Mouse (Mus musculus) brain, embryonic 14.5 days (tissue): ENCODE data around the gene Smarca4. TPM values are rescaled to one million over a fixed set of nuclear protein-coding genes. Genes with fewer than 3 reads are reported as not detected.
A peak's percentile ranks its signal among the peaks of the same experiment; 100 is the strongest.

ENCODE experiments used
- DNase-seq: peaks from one replicate; pipeline ENCODE4 v3.0.0-alpha.2; 2011; ENCODE audit warnings: low read depth
- CTCF ChIP-seq: fragments of 200-500 bp; IDR thresholded peaks from 2 replicates; pipeline ENCODE4 v1.5.1; 2012; ENCODE audit warnings: inconsistent platforms, mild to moderate bottlenecking, moderate library complexity, borderline replicate concordance; ENCODE audit not compliant: insufficient read depth, insufficient read length; ENCODE audit errors: extremely low read depth
- POLR2A ChIP-seq: fragments of 200-500 bp; IDR thresholded peaks from 2 replicates; pipeline ENCODE4 v1.6.1; 2012; ENCODE audit warnings: mild to moderate bottlenecking, inconsistent platforms, borderline replicate concordance; ENCODE audit not compliant: poor library complexity, insufficient read depth, insufficient read length, severe bottlenecking; ENCODE audit errors: extremely low read depth
- polyA plus RNA-seq: library from polyadenylated mRNA; depleted of rRNA; stranded (reverse); fragments of >200 nt; gene quantifications from 2 replicates; pipeline ENCODE4 v1.2.3, GENCODE M21; 2012

The Smarca4 gene
- polyA plus RNA-seq, 1 experiment, result 241 TPM

DNA sequence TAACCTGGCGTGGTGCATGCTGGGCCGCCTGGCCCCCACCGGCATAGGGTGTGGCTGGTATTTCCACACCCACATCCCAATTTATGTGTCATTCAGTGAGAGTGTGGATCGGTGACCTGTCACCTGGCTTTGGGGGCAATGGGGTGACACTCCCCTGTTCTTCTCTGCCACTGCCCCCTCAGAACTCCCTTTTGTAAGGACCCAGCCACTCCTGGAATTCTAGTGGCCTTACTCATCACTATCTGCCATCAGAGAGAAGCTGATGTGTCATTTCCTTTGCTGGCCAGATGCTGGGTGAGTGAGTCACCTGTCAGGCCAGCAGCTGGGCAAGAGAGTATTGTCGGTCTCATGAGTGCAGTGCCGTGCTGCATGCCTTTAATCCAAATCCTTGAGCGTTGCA, 113.3 kb downstream of the Smarca4 start:
- TF ChIP-seq POLR2A (no peak), CTCF (no peak)
- DNase-seq, result no peak

DNA sequence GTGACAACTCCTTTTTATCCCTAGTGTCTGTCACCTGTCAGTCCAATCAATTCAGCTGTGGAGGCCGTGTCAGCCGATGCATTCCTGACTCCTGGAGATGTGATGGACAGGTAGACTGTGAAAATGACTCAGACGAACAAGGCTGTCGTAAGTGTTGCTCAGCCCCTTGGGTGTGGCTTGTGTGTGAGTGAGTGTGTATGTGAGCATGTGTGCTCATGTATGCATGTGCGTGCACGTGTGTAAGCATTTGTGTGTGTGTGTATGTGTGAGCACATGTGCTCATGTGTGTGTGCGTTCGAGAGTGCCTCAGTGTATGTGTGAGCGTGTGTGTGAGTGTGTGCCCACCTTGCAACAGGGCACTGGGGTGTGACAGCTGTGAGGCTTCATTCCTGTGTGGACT, 116.3 kb downstream of the Smarca4 start:
- no peak for TF ChIP-seq CTCF
- no peak for TF ChIP-seq POLR2A
- DNase-seq, result no peak

DNA sequence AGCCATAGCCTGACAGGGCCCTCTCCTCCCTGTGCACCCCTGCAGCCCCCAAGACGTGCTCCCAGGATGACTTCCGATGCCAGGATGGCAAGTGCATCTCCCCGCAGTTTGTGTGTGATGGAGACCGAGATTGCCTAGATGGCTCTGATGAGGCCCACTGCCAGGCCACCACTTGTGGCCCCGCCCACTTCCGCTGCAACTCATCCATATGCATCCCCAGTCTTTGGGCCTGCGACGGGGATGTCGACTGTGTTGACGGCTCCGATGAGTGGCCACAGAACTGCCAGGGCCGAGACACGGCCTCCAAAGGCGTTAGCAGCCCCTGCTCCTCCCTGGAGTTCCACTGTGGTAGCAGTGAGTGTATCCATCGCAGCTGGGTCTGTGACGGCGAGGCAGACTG, 117.5 kb downstream of the Smarca4 start:
- DNase-seq, result peak; percentile 20
- TF ChIP-seq POLR2A, result no peak
- no peak for TF ChIP-seq CTCF

DNA sequence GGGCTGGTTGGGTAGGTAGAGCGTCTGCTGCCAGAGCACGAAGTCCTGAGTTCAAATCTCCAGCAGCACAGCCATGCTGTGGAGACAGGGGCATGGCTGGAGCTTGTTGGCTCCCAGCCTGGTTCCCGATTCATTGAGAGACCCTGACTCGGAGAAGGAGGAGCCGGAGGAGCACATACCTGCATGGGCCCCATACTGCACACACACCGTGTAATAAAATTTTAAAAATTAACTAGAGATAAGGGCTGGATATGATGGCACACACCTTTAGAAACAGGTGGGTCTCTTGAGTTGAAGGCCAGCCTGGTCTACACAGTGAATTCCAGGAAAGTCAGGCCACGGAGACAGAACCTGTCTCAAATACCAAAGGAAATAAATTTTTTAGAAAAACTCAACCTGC, 118.0 kb downstream of the Smarca4 start:
- TF ChIP-seq POLR2A, result no peak
- TF ChIP-seq CTCF, result no peak
- no peak for DNase-seq

DNA sequence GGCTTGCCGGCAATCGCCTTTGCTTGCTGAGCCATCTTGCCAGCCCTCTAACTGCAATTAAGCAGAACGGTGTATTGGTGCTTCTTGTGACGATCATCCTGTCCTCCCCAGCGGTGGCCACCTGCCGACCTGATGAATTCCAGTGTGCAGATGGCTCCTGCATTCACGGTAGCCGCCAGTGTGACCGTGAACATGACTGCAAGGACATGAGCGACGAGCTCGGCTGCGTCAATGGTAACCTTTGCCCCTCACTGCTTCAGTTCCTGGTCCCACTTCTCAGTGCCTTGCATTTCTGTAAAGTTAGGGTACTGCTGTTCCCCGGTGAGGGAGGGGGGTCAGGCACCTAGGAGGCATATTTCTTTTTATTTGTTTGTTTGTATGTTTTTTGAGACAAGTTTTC, 119.2 kb downstream of the Smarca4 start:
- TF ChIP-seq POLR2A (no peak), CTCF (no peak)
- DNase-seq, result no peak

DNA sequence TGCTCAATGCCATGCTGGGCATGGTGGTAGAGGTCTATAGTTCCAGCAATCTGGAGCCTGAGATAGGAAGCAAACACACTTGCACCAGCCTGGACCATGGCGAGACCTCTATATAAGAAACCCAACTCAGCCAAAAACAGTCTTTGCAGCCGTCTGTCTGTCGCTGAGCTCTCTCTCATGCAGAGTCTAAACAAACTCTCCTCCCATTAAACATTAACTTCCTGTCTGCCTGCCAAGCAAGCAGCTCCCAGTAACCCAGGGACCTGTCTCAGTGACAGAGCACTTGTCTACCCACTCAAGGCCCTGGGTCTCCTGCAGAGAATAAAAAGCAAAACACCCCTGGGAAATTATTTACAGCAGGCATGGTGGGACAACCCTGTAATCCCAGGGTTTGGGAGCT, 120.6 kb downstream of the Smarca4 start:
- TF ChIP-seq CTCF (no peak), POLR2A (no peak)
- no peak for DNase-seq

DNA sequence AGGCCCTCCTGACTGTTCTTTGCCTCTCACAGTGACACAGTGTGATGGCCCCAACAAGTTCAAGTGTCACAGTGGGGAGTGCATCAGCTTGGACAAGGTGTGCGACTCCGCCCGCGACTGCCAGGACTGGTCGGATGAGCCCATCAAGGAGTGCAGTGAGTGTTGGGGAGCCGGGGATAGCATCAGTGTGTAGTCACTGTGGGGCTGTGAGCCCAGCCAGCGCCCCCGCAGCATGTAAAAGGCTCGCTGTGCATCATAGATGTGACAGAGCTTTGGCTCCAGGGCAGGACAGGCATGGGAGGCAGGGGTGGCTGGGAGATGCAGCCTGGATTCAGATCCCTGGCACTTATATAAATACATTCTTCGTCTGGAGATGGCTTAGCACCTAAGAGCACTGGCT, 121.2 kb downstream of the Smarca4 start:
- DNase-seq, result no peak
- no peak for TF ChIP-seq POLR2A
- no peak for TF ChIP-seq CTCF

DNA sequence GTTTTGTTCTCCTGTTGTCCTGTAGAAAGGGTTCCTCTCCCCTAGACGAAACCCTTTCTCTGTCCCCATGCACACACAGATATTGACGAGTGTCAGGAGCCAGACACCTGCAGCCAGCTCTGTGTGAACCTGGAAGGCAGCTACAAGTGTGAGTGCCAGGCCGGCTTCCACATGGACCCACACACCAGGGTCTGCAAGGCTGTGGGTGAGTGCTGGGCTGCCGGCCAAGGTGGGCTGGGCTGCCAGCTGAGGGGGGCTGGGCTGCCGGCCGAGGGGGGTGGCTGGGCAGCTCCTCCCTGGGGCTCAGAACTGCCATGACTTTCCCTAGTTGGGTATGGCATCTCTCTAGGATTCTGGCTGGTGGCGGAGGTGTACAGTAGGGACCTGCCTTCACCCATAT, 122.8 kb downstream of the Smarca4 start:
- DNase-seq, result peak; percentile 25
- TF ChIP-seq POLR2A (no peak), CTCF (no peak)

DNA sequence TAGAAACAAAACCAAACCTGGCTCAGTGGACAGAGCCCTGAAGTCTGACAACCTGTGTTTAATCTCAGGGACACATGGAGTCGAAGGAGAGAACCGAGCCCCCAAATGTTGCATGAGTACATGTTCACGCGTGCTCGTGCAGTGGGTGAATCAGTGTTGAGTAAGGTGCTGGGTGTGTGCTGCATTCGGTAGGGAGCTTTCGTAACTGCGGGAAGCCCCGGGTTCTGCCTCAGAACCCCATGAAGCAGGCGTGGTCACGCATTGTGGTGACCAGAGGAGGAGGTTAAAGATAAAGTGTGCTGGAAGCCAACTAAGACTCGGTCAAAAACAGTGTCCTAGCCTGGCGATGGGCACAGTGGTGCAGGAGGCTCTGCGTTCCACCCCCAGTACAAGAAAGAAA, 124.5 kb downstream of the Smarca4 start:
- no peak for DNase-seq
- TF ChIP-seq POLR2A (no peak), CTCF (no peak)

DNA sequence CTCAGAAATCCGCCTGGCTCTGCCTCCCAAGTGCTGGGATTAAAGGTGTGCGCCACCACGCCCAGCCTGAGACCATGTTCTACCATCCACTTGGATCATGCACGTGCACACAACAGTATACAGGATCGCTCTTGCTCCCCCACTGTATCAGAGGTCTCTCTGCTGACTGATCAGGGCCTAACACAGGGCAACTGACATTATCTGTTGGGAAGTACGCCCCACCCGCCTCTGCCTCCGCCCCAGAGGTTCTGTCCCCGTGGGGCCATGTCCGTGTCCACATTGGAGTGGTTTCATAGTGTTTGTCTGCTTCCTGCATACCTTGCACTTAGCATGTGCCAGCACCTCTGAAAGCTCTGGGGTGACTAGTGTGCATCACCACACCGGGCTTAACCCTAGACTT, 125.5 kb downstream of the Smarca4 start:
- TF ChIP-seq POLR2A (no peak), CTCF (no peak)
- DNase-seq, result no peak

DNA sequence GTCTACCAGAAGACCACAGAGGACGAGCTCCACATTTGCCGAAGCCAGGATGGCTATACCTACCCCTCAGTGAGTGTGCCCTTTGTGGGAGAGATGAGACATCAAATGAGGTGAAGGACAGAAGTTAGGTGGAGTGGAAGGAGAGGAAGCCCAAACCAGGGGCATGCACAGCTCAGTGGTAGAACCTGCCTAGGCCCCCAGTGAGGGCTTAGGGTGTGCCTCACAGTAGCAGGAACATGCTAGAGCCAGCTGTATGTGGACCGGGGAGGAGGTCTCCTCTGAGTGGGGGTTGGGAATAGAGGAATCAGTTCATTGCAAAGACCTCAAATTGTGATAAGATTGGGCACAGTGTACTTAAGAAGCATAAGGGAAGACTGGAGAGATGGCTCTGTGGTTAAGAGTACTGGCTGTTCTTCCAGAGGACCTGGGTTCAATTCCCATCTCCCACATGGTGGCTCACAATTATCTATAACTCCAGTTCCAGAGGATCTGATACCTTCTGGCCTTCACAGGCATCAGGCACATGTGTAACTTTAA, 131.3 kb downstream of the Smarca4 start:
- TF ChIP-seq CTCF (no peak), POLR2A (no peak)

DNA sequence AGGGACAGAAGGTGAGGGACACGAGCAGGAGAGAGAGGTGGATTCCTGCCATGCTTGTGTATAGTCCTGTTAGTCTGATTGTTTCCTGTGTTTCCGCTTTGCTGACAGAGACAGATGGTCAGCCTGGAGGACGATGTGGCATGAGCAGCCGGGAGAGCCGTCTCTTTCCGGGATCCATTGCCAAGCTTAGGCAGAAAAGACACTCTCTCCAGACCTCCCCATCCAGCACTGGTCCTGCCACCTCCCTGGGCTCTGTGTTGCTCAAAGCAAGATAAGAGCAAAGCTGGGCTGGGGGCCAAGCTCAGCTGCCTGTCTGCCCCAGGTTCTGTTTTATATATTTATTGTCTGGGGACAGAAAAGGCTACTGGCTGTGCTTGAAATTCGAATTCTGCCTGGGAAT, 132.1 kb downstream of the Smarca4 start:
- no peak for TF ChIP-seq POLR2A
- no peak for TF ChIP-seq CTCF
- peak; percentile 78 for DNase-seq

More for the DNA sequence above, 131.3 kb downstream of the Smarca4 start:
- DNase-seq, result no peak
